Comparison of ENCODE assay signal across 28 mouse cellular contexts in genomic region chr2:173245258-173245657, GRCm38 (mm10). TPM values are rescaled to one million over a fixed set of nuclear protein-coding genes. Genes with fewer than 3 reads are reported as not detected.
DNase-seq lines count a peak whose midpoint lies in the region; ATAC-seq and TF ChIP-seq lines count a peak whose summit lies in the region.
"Had no signal": no experiment of that assay in that cellular context is flagged by ENCODE, and none has a peak within 500 bp of the region (broad histone marks: within the 10 kb centered on the region; RNA-seq: fewer than 3 reads in every experiment).

No protein-coding gene starts in this region.

- no peaks in the 10 kb centered on the region for H3K27me3 ChIP-seq in hindbrain, postnatal 0 days (ENCODE audit: insufficient read depth, low read length)
- no peaks in the 10 kb centered on the region for H3K27me3 ChIP-seq in hindbrain, embryonic 16.5 days (replicated peaks; ENCODE audit: control insufficient read depth, insufficient read depth, low read length)
- no peaks in the 10 kb centered on the region for H3K27me3 ChIP-seq in E14TG2a.4 (ENCODE audit: insufficient read depth, low read length)
- H3K27me3 ChIP-seq: embryonic facial prominence, embryonic 13.5 days; heart, embryonic 12.5 days; liver, embryonic 13.5 days had no signal

- intact Hi-C loops in left cerebral cortex, postnatal 36 days (cut with DNase I), result loop anchor here (5.0 kb wide), 1 partner anchor 62 kb away; no protein-coding TSS in a partner anchor

- DNase-seq in hindbrain, postnatal 0 days (ENCODE audit: low spot score), result no peak
- DNase-seq in left cerebral cortex, postnatal 36 days (ENCODE audit: low spot score in 2 of 2), result peak; percentile 43 to 62
- no peak for DNase-seq in left cerebral cortex, adult 8-10 months (ENCODE audit: low spot score in 2 of 2)
- peak; percentile 62 for DNase-seq in brain, embryonic 14.5 days (ENCODE audit: low read depth)
- DNase-seq in thymus, postnatal 10 days (ENCODE audit: low spot score in 2 of 2), result no peak
- DNase-seq: adrenal gland, adult 2 months; cerebellum, adult 18-20 months; cerebellum, postnatal 25 days; embryo, embryonic 11 days; gastrocnemius, postnatal 25 days; heart, adult 18-20 months; heart, postnatal 10 days; kidney, adult 18-20 months; liver, embryonic 13.5 days; lung, adult 2 months; thymus, postnatal 25 days had no signal

- no peak for TF ChIP-seq CTCF in hindbrain, postnatal 0 days (IDR thresholded peaks at IDR 0.05; ENCODE audit: low read depth)
- no peak for TF ChIP-seq CTCF in E14TG2a.4 (conservative IDR thresholded peaks at IDR 0.05; ENCODE audit: low read length)
- TF ChIP-seq CTCF in brain, embryonic 14.5 days (IDR thresholded peaks at IDR 0.05; ENCODE audit: borderline replicate concordance, extremely low read depth, insufficient read depth, insufficient read length), result no peak

- H3K9me3 ChIP-seq in hindbrain, postnatal 0 days (ENCODE audit: low read length), result no peaks in the 10 kb centered on the region
- H3K9me3 ChIP-seq in hindbrain, embryonic 16.5 days (ENCODE audit: control insufficient read depth, low read length), result no peaks in the 10 kb centered on the region
- no peaks in the 10 kb centered on the region for H3K9me3 ChIP-seq in E14TG2a.4 (ENCODE audit: low read length)
- H3K9me3 ChIP-seq: embryonic facial prominence, embryonic 13.5 days; forebrain, embryonic 12.5 days; heart, embryonic 12.5 days; hindbrain, embryonic 10.5 days; liver, embryonic 13.5 days; megakaryocyte, embryonic 14.5 days; midbrain, embryonic 13.5 days had no signal

- 0 out of 2 replicates have a peak overlapping the region, but pooled peaks have one; percentile 9 for H3K9ac ChIP-seq in hindbrain, postnatal 0 days (replicated peaks; ENCODE audit: low read length)
- no peak overlapping the region for H3K9ac ChIP-seq in hindbrain, embryonic 16.5 days (ENCODE audit: low read depth, low read length)
- H3K9ac ChIP-seq: embryonic facial prominence, embryonic 13.5 days; forebrain, embryonic 12.5 days; heart, embryonic 12.5 days; liver, embryonic 13.5 days; midbrain, embryonic 13.5 days had no signal

- TF ChIP-seq POLR2A in brain, embryonic 14.5 days (IDR thresholded peaks at IDR 0.05; ENCODE audit: borderline replicate concordance, extremely low read depth, insufficient read depth, insufficient read length, poor library complexity, severe bottlenecking), result no peak

- 72% methylated on average over 20 of the region's 20 CpGs for WGBS in hindbrain, postnatal 0 days
- WGBS in hindbrain, embryonic 16.5 days, result 84% methylated on average over 20 of the region's 20 CpGs

- no peak overlapping the region for H3K4me3 ChIP-seq in hindbrain, postnatal 0 days (ENCODE audit: low read length)
- H3K4me3 ChIP-seq in hindbrain, embryonic 16.5 days (ENCODE audit: low read length), result no peak overlapping the region
- H3K4me3 ChIP-seq in E14TG2a.4 (replicated peaks; ENCODE audit: low read length), result peak overlapping the region; percentile 54
- H3K4me3 ChIP-seq: embryonic facial prominence, embryonic 13.5 days; erythroblast, embryonic 14.5 days; forebrain, embryonic 12.5 days; heart, embryonic 12.5 days; hindbrain, embryonic 10.5 days; liver, embryonic 13.5 days; megakaryocyte, embryonic 14.5 days; midbrain, embryonic 13.5 days had no signal

- no peak overlapping the region for H3K4me2 ChIP-seq in hindbrain, postnatal 0 days (ENCODE audit: low read depth, low read length)
- H3K4me2 ChIP-seq in hindbrain, embryonic 16.5 days (ENCODE audit: low read length), result no peak overlapping the region
- H3K4me2 ChIP-seq: embryonic facial prominence, embryonic 13.5 days; forebrain, embryonic 12.5 days; heart, embryonic 12.5 days; liver, embryonic 13.5 days; midbrain, embryonic 13.5 days had no signal

- no peaks in the 10 kb centered on the region for H3K36me3 ChIP-seq in hindbrain, postnatal 0 days (ENCODE audit: insufficient read depth, low read length)
- H3K36me3 ChIP-seq in hindbrain, embryonic 16.5 days (ENCODE audit: control insufficient read depth, insufficient read depth, low read length), result no peaks in the 10 kb centered on the region
- H3K36me3 ChIP-seq in E14TG2a.4 (ENCODE audit: insufficient read depth, low read length), result peaks cover 8% of the 10 kb centered on the region; the same call in 1 of the 2 replicates
- H3K36me3 ChIP-seq: forebrain, embryonic 12.5 days; hindbrain, embryonic 10.5 days; liver, embryonic 13.5 days; midbrain, embryonic 13.5 days had no signal

- no peak overlapping the region for H3K27ac ChIP-seq in hindbrain, postnatal 0 days
- no peak overlapping the region for H3K27ac ChIP-seq in hindbrain, embryonic 16.5 days (ENCODE audit: low read depth, low read length)
- H3K27ac ChIP-seq: embryonic facial prominence, embryonic 13.5 days; forebrain, embryonic 12.5 days; hindbrain, embryonic 10.5 days; liver, embryonic 13.5 days; midbrain, embryonic 13.5 days had no signal

- ATAC-seq in hindbrain, postnatal 0 days, result no peak
- no peak for ATAC-seq in hindbrain, embryonic 16.5 days
- ATAC-seq: midbrain, embryonic 13.5 days had no signal

- H3K4me1 ChIP-seq in hindbrain, postnatal 0 days (ENCODE audit: insufficient read depth, low read length), result peaks cover 8% of the 10 kb centered on the region
- H3K4me1 ChIP-seq in hindbrain, embryonic 16.5 days (ENCODE audit: control insufficient read depth, insufficient read depth, low read depth, low read length), result peaks cover 44% of the 10 kb centered on the region
- peaks cover 97% of the 10 kb centered on the region for H3K4me1 ChIP-seq in E14TG2a.4 (replicated peaks; ENCODE audit: low read depth, low read length)
- H3K4me1 ChIP-seq: liver, embryonic 13.5 days had no signal

RNA-seq across cellular contexts. Expression of gene Zbp1, which starts 26.5 kb away (rescaled TPM):
- not detected in 2 replicates for total RNA-seq in hindbrain, postnatal 0 days (2014; rRNA removed)
- 0.58 and 0.68 TPM in 2 replicates for polyA plus RNA-seq in hindbrain, postnatal 0 days (2015; fragmentation: Nextera tagmentation; extraction: Ambion mirVana)
- polyA plus RNA-seq in hindbrain, embryonic 16.5 days (2015; fragmentation: Nextera tagmentation; extraction: Ambion mirVana), result 0.20 TPM in 1 of 2 replicates, not detected in the other
- total RNA-seq in left cerebral cortex, postnatal 36 days (2021), result not detected
- total RNA-seq in left cerebral cortex, adult 8-10 months (2022), result 1 to 10 TPM in 2 of 4 experiments, not detected in 2; 1.4 to 1.7 TPM
- 0.18 and 0.40 TPM in 2 replicates for polyA plus RNA-seq in brain, embryonic 14.5 days (2012; rRNA removed)
- total RNA-seq: left cerebral cortex, postnatal 25 days; MEL had no signal
- polyA plus RNA-seq: erythroblast, embryonic 14.5 days; heart, embryonic 12.5 days; neural tube, embryonic 11.5 days had no signal

RNA-seq across cellular contexts. Expression of gene Pmepa1, which starts 31.1 kb away (rescaled TPM):
- 7.7 and 16.0 TPM in 2 replicates for total RNA-seq in hindbrain, postnatal 0 days (2014; rRNA removed)
- polyA plus RNA-seq in hindbrain, postnatal 0 days (2015; fragmentation: Nextera tagmentation; extraction: Ambion mirVana), result 2.6 and 3.0 TPM in 2 replicates
- 3.2 and 3.9 TPM in 2 replicates for polyA plus RNA-seq in hindbrain, embryonic 16.5 days (2015; fragmentation: Nextera tagmentation; extraction: Ambion mirVana)
- total RNA-seq in left cerebral cortex, postnatal 36 days (2021), result 10 to 100 TPM; 38.2 to 50.7 TPM
- 10 to 100 TPM; 34.3 to 67.8 (median 49.6) TPM for total RNA-seq in left cerebral cortex, adult 8-10 months (2022)
- 25.5 and 31.7 TPM in 2 replicates for polyA plus RNA-seq in brain, embryonic 14.5 days (2012; rRNA removed)
- total RNA-seq: MEL had no signal

Comparison
In these comparisons a context has a peak if more than half of its experiments do, and no peak if none do; other contexts are left out.
1. DNase-seq: peak in left cerebral cortex, postnatal 36 days (2 of 2) and brain, embryonic 14.5 days (single experiment); none in hindbrain, postnatal 0 days (single experiment), left cerebral cortex, adult 8-10 months (0 of 2) and thymus, postnatal 10 days (0 of 2).